Mouse (Mus musculus) brown adipose tissue, adult 24 weeks (tissue): ENCODE measurements around the gene Tff2. TPM values are rescaled to one million over a fixed set of nuclear protein-coding genes. Genes with fewer than 3 reads are reported as not detected.

ENCODE experiments used
- H3K27ac ChIP-seq: fragments of 200-500 bp; replicated peaks from 2 replicates; pipeline ENCODE4 v1.5.1; 2012; ENCODE audit warnings: low read depth, mild to moderate bottlenecking, low read length
- H3K4me1 ChIP-seq: fragments of 200-500 bp; 2 replicates; pipeline ENCODE4 v1.6.1; 2012; ENCODE audit warnings: low read length, mixed read lengths; ENCODE audit not compliant: control insufficient read depth, insufficient read depth, insufficient read length
- H3K4me3 ChIP-seq: fragments of 200-500 bp; 2 replicates; pipeline ENCODE4 v1.5.1; 2012; ENCODE audit warnings: low read depth, mild to moderate bottlenecking, low read length, moderate library complexity; ENCODE audit not compliant: insufficient read depth
- polyA plus RNA-seq: library from polyadenylated mRNA; stranded (reverse); fragments of >200 nt; gene quantifications from 2 replicates; pipeline ENCODE4 v1.2.4, GENCODE M21; 2012; ENCODE audit not compliant: missing spikeins, insufficient read depth, insufficient read length

Tff2 gene
- polyA plus RNA-seq: not detected in 2 replicates

- no peaks in the 10 kb centered on the region for H3K4me1 ChIP-seq
- H3K4me3 ChIP-seq: no peak within 1 kb of the TSS
- no peak within 1 kb of the TSS for H3K27ac ChIP-seq
Measured at GRCm38 (mm10) chr17:31144040-31145037, at the start of gene Tff2. Gene Tff2, minus strand, starts transcription at chr17:31144282.

- no peaks in the 10 kb centered on the region for H3K4me1 ChIP-seq
- no peak overlapping the region for H3K4me3 ChIP-seq
- H3K27ac ChIP-seq: no peak overlapping the region
Measured at GRCm38 (mm10) chr17:31193360-31193759, 49.3 kb upstream of the Tff2 start.

- Histone ChIP-seq H3K4me1 (no peaks in the 10 kb centered on the region), H3K4me3 (no peak overlapping the region), H3K27ac (no peak overlapping the region)
Measured at GRCm38 (mm10) chr17:31192663-31193062, 48.6 kb upstream of the Tff2 start.

GRCm38 (mm10) chr17:31191825-31192224 is 47.7 kb upstream of the Tff2 start:
- Histone ChIP-seq H3K4me3 (no peak overlapping the region), H3K4me1 (no peaks in the 10 kb centered on the region), H3K27ac (no peak overlapping the region)

GRCm38 (mm10) chr17:31187370-31187769 is 43.3 kb upstream of the Tff2 start:
- H3K4me3 ChIP-seq: no peak overlapping the region
- no peak overlapping the region for H3K27ac ChIP-seq
- H3K4me1 ChIP-seq: no peaks in the 10 kb centered on the region

GRCm38 (mm10) chr17:31184269-31184990 is 40.3 kb upstream of the Tff2 start:
- Histone ChIP-seq H3K4me1 (no peaks in the 10 kb centered on the region), H3K4me3 (no peak overlapping the region), H3K27ac (no peak overlapping the region)

- no peak overlapping the region for H3K4me3 ChIP-seq
- no peaks in the 10 kb centered on the region for H3K4me1 ChIP-seq
- no peak overlapping the region for H3K27ac ChIP-seq
Measured at GRCm38 (mm10) chr17:31183180-31183974, 39.3 kb upstream of the Tff2 start.

- H3K4me1 ChIP-seq: no peaks in the 10 kb centered on the region
- no peak overlapping the region for H3K27ac ChIP-seq
- H3K4me3 ChIP-seq: no peak overlapping the region
Measured at GRCm38 (mm10) chr17:31181490-31181889, 37.4 kb upstream of the Tff2 start.

- Histone ChIP-seq H3K27ac (no peak overlapping the region), H3K4me3 (no peak overlapping the region), H3K4me1 (no peaks in the 10 kb centered on the region)
Measured at GRCm38 (mm10) chr17:31176321-31176720, 32.2 kb upstream of the Tff2 start.

- no peak overlapping the region for H3K4me3 ChIP-seq
- H3K4me1 ChIP-seq: no peaks in the 10 kb centered on the region
- H3K27ac ChIP-seq: no peak overlapping the region
Measured at GRCm38 (mm10) chr17:31169796-31170195, 25.7 kb upstream of the Tff2 start.

- H3K4me3 ChIP-seq: no peak within 1 kb of the TSS
- H3K4me1 ChIP-seq: no peaks in the 10 kb centered on the region
- no peak within 1 kb of the TSS for H3K27ac ChIP-seq
Measured at GRCm38 (mm10) chr17:31165127-31165526, 21.0 kb upstream of the Tff2 start, which contains the start of gene Tff1. Gene Tff1, minus strand, starts transcription at chr17:31165277.

GRCm38 (mm10) chr17:31163821-31164220 is 19.7 kb upstream of the Tff2 start:
- Histone ChIP-seq H3K27ac (no peak overlapping the region), H3K4me1 (no peaks in the 10 kb centered on the region), H3K4me3 (no peak overlapping the region)

GRCm38 (mm10) chr17:31162607-31163006 is 18.5 kb upstream of the Tff2 start:
- Histone ChIP-seq H3K4me3 (no peak overlapping the region), H3K27ac (no peak overlapping the region), H3K4me1 (no peaks in the 10 kb centered on the region)

- no peak overlapping the region for H3K27ac ChIP-seq
Measured at GRCm38 (mm10) chr17:31160291-31160690, 16.2 kb upstream of the Tff2 start.

GRCm38 (mm10) chr17:31157921-31158320 is 13.8 kb upstream of the Tff2 start:
- Histone ChIP-seq H3K4me1 (no peaks in the 10 kb centered on the region), H3K27ac (no peak overlapping the region), H3K4me3 (no peak overlapping the region)

More at GRCm38 (mm10) chr17:31160291-31160690, 16.2 kb upstream of the Tff2 start:
- no peaks in the 10 kb centered on the region for H3K4me1 ChIP-seq
- H3K4me3 ChIP-seq: no peak overlapping the region
